8 mouse cellular contexts compared by ENCODE assay signal in genomic region chr10:24297792-24298191, GRCm38 (mm10).
DNase-seq lines count a peak whose midpoint lies in the region; ATAC-seq and TF ChIP-seq lines count a peak whose summit lies in the region.

No protein-coding gene starts in this region.

- no peak for ATAC-seq in kidney, embryonic 16.5 days (ENCODE audit: low FRiP score, low TSS enrichment)
- no peak for ATAC-seq in limb, embryonic 11.5 days (ENCODE audit: insufficient number of reproducible peaks, low FRiP score, low TSS enrichment, low read depth)

- peak; percentile 62 to 96 (median 77) for TF ChIP-seq CTCF in MEL (IDR thresholded peaks at IDR 0.05 in 2 of 3, conservative IDR thresholded peaks at IDR 0.05 in 1 of 3; ENCODE audit: control insufficient read depth in 1 of 3, insufficient read depth in 1 of 3, low read depth in 2 of 3, low read length in 3 of 3, poor library complexity in 1 of 3, severe bottlenecking in 1 of 3)

- TF ChIP-seq EP300 in MEL (IDR thresholded peaks at IDR 0.05; ENCODE audit: low read depth in 1 of 2, low read length in 2 of 2), result no peak

- H3K27ac ChIP-seq in kidney, embryonic 16.5 days (ENCODE audit: low read length), result no peak overlapping the region
- no peak overlapping the region for H3K27ac ChIP-seq in MEL (ENCODE audit: control insufficient read depth, low read depth, low read length)
- no peak overlapping the region for H3K27ac ChIP-seq in limb, embryonic 11.5 days (replicated peaks; ENCODE audit: low read depth, low read length)

- peak; percentile 23 to 36 for DNase-seq in adrenal gland, adult 18-20 months (ENCODE audit: low spot score in 2 of 2)
- no peak for DNase-seq in adrenal gland, postnatal 4 days (ENCODE audit: low spot score in 2 of 2)
- DNase-seq in kidney, adult 9 months, result peak; percentile 42
- peak; percentile 62 for DNase-seq in MEL (ENCODE audit: low read depth, low spot score)
- peak; percentile 42 for DNase-seq in embryo, embryonic 11.5 days (ENCODE audit: low read depth, low spot score)
- DNase-seq in limb, embryonic 11.5 days (ENCODE audit: low spot score), result peak; percentile 82
- DNase-seq in thymus, postnatal 14 days, result peak; percentile 21

- no peaks in the 10 kb centered on the region for H3K9me3 ChIP-seq in kidney, embryonic 16.5 days (ENCODE audit: low read length)
- H3K9me3 ChIP-seq in MEL (replicated peaks; ENCODE audit: insufficient read depth, low read length), result no peaks in the 10 kb centered on the region
- H3K9me3 ChIP-seq in limb, embryonic 11.5 days (ENCODE audit: control insufficient read depth, low read length), result no peaks in the 10 kb centered on the region

- TF ChIP-seq RAD21 in MEL (IDR thresholded peaks at IDR 0.05; ENCODE audit: low read depth, low read length), result peak; percentile 56

- H3K36me3 ChIP-seq in kidney, embryonic 16.5 days (ENCODE audit: insufficient read depth, low read length), result no peaks in the 10 kb centered on the region
- H3K36me3 ChIP-seq in MEL (ENCODE audit: control insufficient read depth in 1 of 2, insufficient read depth in 2 of 2, low read length in 2 of 2), result no peaks in the 10 kb centered on the region
- H3K36me3 ChIP-seq in limb, embryonic 11.5 days (ENCODE audit: control insufficient read depth, insufficient read depth, low read length), result no peaks in the 10 kb centered on the region

- no peak overlapping the region for H3K4me2 ChIP-seq in kidney, embryonic 16.5 days (replicated peaks; ENCODE audit: low read depth, low read length)
- no peak overlapping the region for H3K4me2 ChIP-seq in limb, embryonic 11.5 days (ENCODE audit: low read depth, severe bottlenecking)

- TF ChIP-seq POLR2A in MEL (IDR thresholded peaks at IDR 0.05; ENCODE audit: control insufficient read depth in 1 of 2, insufficient read depth in 1 of 2, low read depth in 1 of 2, low read length in 2 of 2, poor library complexity in 1 of 2), result no peak

- H3K79me2 ChIP-seq in MEL (ENCODE audit: control insufficient read depth, insufficient read depth, low read length, poor library complexity), result no peaks in the 10 kb centered on the region

- no peaks in the 10 kb centered on the region for H3K4me1 ChIP-seq in kidney, embryonic 16.5 days (ENCODE audit: insufficient read depth, low read length)
- H3K4me1 ChIP-seq in MEL (ENCODE audit: control insufficient read depth in 1 of 2, insufficient read depth in 2 of 2, low read length in 2 of 2), result no peaks in the 10 kb centered on the region
- H3K4me1 ChIP-seq in limb, embryonic 11.5 days (ENCODE audit: control insufficient read depth, insufficient read depth, low read length), result no peaks in the 10 kb centered on the region

- no peak overlapping the region for H3K9ac ChIP-seq in kidney, embryonic 16.5 days (replicated peaks; ENCODE audit: low read length)
- H3K9ac ChIP-seq in MEL (ENCODE audit: control insufficient read depth, low read depth, low read length, poor library complexity, severe bottlenecking), result no peak overlapping the region
- no peak overlapping the region for H3K9ac ChIP-seq in limb, embryonic 11.5 days (ENCODE audit: low read length)

- no peak overlapping the region for H3K4me3 ChIP-seq in kidney, embryonic 16.5 days (ENCODE audit: low read length)
- H3K4me3 ChIP-seq in MEL (ENCODE audit: control insufficient read depth in 1 of 2, insufficient read depth in 1 of 2, low read depth in 2 of 2, low read length in 2 of 2), result no peak overlapping the region
- H3K4me3 ChIP-seq in limb, embryonic 11.5 days (ENCODE audit: low read depth, low read length), result no peak overlapping the region

- WGBS in kidney, embryonic 16.5 days, result 0% methylated on average over 1 of the region's 1 CpGs
- WGBS in limb, embryonic 11.5 days, result 0% methylated on average over 1 of the region's 1 CpGs

- H3K27me3 ChIP-seq in kidney, embryonic 16.5 days (ENCODE audit: insufficient read depth, low read length), result no peaks in the 10 kb centered on the region
- H3K27me3 ChIP-seq in MEL (ENCODE audit: control insufficient read depth in 1 of 2, insufficient read depth in 2 of 2, low read length in 2 of 2), result peaks cover 0 to 3% of the 10 kb centered on the region in 2 experiments; a peak in 3 of 4 replicates
- no peaks in the 10 kb centered on the region for H3K27me3 ChIP-seq in limb, embryonic 11.5 days (ENCODE audit: control insufficient read depth, insufficient read depth, low read length)

TF ChIP-seq in MEL, 35 proteins besides CTCF, POLR2A, EP300 and RAD21:
- TF ChIP-seq ZC3H11A (IDR thresholded peaks at IDR 0.05; ENCODE audit: low read depth, low read length) (peak; percentile 31; the same call in 1 of the 2 replicates), SMC3 (IDR thresholded peaks at IDR 0.05; ENCODE audit: low read depth, low read length) (peak; percentile 84), ETS1 (IDR thresholded peaks at IDR 0.05; ENCODE audit: low read depth, low read length) (no peak)

Comparison
In these comparisons a context has a peak if more than half of its experiments do, and no peak if none do; other contexts are left out.
1. DNase-seq: peak in adrenal gland, adult 18-20 months (2 of 2), kidney, adult 9 months (single experiment), MEL (single experiment), embryo, embryonic 11.5 days (single experiment), limb, embryonic 11.5 days (single experiment) and thymus, postnatal 14 days (single experiment); none in adrenal gland, postnatal 4 days (0 of 2).